Mouse (Mus musculus) kidney, postnatal 10 days (tissue): ENCODE results near the gene Ush1c.

Experiments
- DNase-seq: peaks from one replicate; pipeline ENCODE4 v3.0.0; 2021; ENCODE audit warnings: mixed read lengths

Ush1c gene

GRCm38 (mm10) chr7:46238346-46238745, at the start of gene Ush1c:
Gene Ush1c, minus strand, starts transcription at chr7:46238503.
- peak; percentile 75 for DNase-seq

GRCm38 (mm10) chr7:46287051-46287450, 48.7 kb upstream of the Ush1c start:
- DNase-seq = no peak

DNA sequence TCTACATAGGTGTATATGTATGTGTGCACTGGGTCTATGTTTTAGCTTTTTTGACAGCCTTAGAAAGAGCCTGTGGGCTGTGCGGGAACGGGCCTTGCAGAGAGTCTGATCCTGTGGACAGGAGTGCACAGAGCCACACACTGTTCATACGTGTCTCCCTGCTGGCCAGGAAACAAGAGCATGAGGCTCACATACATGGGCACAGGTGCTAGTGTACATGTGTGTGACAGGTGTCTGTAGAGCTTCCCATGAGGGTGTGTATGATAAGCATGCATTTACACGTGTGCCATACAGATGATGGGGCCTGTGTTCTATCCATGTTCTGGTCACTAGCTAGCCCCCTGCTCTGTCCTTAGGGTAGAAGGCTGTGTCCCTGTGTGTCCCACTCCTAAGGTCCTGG, 48.1 kb upstream of the Ush1c start:
- DNase-seq = no peak

GRCm38 (mm10) chr7:46285161-46285839, 47.0 kb upstream of the Ush1c start:
- no peak for DNase-seq

GRCm38 (mm10) chr7:46283681-46284080, 45.4 kb upstream of the Ush1c start:
- DNase-seq = peak; percentile 67

DNA sequence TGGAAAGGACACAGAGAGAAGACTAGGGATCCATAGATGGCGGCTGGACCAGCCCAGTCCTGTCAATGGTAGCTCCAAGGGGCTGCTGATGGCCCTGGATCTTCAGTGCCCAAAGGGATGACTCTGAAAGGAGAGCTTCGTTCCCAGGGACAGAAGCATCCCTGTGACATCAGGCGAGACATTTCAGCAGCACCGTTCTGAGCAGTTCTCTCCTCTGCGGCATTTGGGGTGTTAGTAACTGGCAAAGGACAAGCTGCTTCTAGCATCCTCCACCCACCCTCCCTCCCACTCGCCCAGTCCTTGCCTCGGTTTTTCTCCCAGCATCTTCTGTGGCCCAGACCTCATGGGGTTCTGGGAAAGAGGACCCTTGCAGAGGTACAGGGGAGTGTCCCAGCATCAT, 44.0 kb upstream of the Ush1c start:
- DNase-seq = no peak

DNA sequence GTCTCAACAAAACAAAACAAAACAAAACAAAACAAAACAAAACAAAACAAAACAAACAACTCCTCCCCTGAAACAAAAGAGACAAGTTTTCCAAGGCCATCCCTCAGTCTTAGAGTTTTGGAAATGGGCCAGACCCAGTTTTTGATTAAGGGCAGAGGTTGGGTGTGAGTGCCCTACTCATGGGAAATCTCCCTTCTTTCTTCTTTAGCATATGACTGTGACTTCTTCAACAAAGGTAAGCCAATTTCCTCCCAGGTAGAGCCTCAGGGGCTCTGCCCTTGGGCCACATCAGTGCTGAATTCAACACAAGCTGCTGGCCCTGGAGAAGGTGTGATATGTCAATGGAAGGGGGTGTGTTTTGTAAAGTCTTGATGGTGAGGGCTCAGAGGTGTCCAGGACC, 42.6 kb upstream of the Ush1c start:
- DNase-seq = no peak

- DNase-seq = peak; percentile 71
Observed at GRCm38 (mm10) chr7:46279946-46280345, 41.6 kb upstream of the Ush1c start.

GRCm38 (mm10) chr7:46276156-46276555, 37.9 kb upstream of the Ush1c start:
- DNase-seq = no peak

GRCm38 (mm10) chr7:46251841-46252240, 13.5 kb upstream of the Ush1c start:
- DNase-seq = no peak

DNA sequence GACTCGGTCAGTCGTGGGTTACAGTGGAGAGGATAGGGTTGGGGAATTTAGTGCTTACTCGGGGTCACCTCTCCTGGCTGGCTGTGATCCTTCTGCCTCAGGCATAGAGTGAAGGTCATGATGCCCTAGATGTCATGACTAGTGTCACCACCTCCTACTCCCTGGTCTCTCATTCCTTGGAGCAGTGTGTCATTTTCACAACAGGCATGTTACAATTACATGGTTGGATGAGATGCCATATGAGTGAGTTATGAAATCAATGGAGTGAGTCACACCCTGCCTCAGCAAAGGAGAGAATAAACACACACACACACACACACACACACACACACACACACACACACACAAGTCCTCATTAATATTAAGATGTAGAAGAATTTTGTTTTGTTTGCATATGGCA, 9.3 kb upstream of the Ush1c start:
- DNase-seq = no peak

DNA sequence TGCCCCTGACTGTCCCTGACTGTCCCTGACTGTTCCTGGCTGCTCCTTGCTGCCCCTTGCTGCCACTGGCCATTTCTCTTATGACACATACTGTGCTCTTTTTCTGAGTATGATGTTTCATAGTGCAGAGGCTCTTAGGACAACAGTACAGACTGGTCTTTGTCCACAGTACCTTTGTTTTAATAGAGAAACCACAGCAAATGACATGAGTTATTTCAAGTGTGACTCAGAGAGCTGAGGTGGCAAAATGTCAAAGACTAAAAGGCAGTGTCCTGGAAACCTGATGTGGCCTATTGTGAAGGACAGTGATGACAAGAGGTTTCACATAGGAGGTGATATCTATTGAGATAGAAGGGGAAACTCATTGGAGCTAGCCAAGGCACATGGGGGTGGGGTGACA, 8.6 kb upstream of the Ush1c start:
- no peak for DNase-seq

- DNase-seq = no peak
Observed at GRCm38 (mm10) chr7:46240696-46241095, 2.4 kb upstream of the Ush1c start, which contains the start of gene Otog. Gene Otog, plus strand, starts transcription at chr7:46240987.

- DNase-seq = no peak
Observed at GRCm38 (mm10) chr7:46240091-46240490, 1.8 kb upstream of the Ush1c start.

DNA sequence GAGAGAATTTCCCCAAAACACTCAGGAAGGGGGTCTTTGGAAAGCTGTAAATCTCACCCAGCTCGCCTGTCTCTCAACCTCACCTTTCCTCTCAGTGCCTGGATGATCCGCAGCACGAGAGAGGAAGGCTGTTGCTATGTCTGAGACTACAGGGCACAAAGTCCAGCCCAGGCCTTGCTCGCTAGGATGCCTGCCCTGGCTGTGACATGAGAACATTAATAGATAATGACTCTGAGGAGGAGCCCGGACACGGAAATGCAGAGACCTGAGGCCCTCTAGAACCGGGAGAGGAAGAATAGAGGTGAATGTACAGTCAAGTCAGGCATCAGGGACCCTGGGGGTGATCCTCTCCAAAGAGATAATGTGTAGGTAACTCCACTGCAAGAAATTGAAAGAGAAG, 1.1 kb downstream of the Ush1c start:
- peak; percentile 68 for DNase-seq

- peak; percentile 46 for DNase-seq
Observed at GRCm38 (mm10) chr7:46236363-46236762, 1.9 kb downstream of the Ush1c start.

GRCm38 (mm10) chr7:46235948-46236347, 2.4 kb downstream of the Ush1c start:
- DNase-seq = no peak

DNA sequence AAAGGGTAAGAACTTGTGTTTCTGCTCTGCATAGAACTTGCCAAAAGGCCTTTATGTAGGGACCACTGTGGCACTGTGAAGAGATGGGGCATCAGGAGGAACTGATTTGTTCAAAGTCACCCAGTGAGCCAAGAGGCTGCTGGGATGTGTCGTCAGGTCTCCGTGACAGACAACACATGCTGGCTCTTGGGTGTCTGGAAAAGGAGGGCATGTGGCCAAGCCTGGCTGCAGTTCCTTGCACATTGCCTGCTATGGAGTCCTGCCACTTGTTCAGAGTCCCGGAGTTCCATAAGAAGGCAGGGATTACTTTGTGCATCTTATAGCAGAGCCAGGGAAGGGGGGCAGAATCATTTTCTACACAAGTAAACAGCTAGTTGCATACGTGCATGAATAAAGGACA, 11.4 kb downstream of the Ush1c start:
- no peak for DNase-seq

DNA sequence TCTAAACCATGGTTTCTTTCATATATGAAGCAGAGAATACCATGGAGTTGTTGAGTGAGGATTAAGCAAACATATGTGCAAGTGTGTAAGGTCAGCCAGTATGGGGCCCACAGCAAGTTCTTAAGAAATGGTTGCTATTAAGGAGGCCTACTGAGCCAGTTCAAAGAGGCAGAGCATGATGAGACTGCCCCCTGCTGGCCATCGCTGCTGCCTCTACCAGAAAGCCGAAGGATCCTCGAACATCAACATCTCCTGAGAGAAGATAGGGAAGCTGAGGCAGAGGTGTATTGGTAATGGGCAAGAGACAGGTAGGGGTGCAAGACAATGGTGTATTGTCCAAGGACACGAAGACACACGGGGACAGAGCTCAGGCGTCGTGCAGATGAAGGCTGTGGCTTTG, 12.1 kb downstream of the Ush1c start:
- DNase-seq = peak; percentile 71

GRCm38 (mm10) chr7:46220591-46221129, 17.6 kb downstream of the Ush1c start:
- no peak for DNase-seq

GRCm38 (mm10) chr7:46218415-46218814, 19.9 kb downstream of the Ush1c start:
- DNase-seq = peak; percentile 30

GRCm38 (mm10) chr7:46216481-46216880, 21.8 kb downstream of the Ush1c start:
- DNase-seq = no peak

GRCm38 (mm10) chr7:46210276-46210675, 28.0 kb downstream of the Ush1c start:
- DNase-seq = no peak

GRCm38 (mm10) chr7:46208131-46208530, 30.2 kb downstream of the Ush1c start:
- no peak for DNase-seq

- no peak for DNase-seq
Observed at GRCm38 (mm10) chr7:46204775-46205174, 33.5 kb downstream of the Ush1c start.
